Mouse (Mus musculus) heart, embryonic 13.5 days (tissue): ENCODE measurements around the gene Prr36. TPM values are rescaled to one million over a fixed set of nuclear protein-coding genes. Genes with fewer than 3 reads are reported as not detected.
"Not testable (repeated sequence)": the region's sequence is repeated elsewhere in the genome, so short reads cannot be mapped to it uniquely, and the experiment has no call there.

ENCODE experiments used
- ATAC-seq: fragments of 200-750 bp; cut with Nextera tagmentation; 2 replicates; pipeline ENCODE4 v1.8.0; 2017; ENCODE audit warnings: moderate TSS enrichment; ENCODE audit not compliant: insufficient number of reproducible peaks, low FRiP score, low TSS enrichment; ENCODE audit errors: extremely low read depth
- H3K27ac ChIP-seq: fragments of 300-500 bp; sonication (generic); replicated peaks from 2 replicates; pipeline ENCODE4 v1.5.1; 2015; ENCODE audit warnings: moderate library complexity, mild to moderate bottlenecking, inconsistent platforms
- H3K27me3 ChIP-seq: fragments of 300-500 bp; sonication (generic); replicated peaks from 2 replicates; pipeline ENCODE4 v1.6.1; 2015; ENCODE audit warnings: mild to moderate bottlenecking, inconsistent platforms
- H3K36me3 ChIP-seq: fragments of 300-500 bp; sonication (generic); 2 replicates; pipeline ENCODE4 v1.6.1; 2015; ENCODE audit warnings: mild to moderate bottlenecking, inconsistent platforms
- H3K4me1 ChIP-seq: fragments of 300-500 bp; sonication (generic); 2 replicates; pipeline ENCODE4 v1.6.1; 2015; ENCODE audit warnings: inconsistent platforms
- H3K4me2 ChIP-seq: fragments of 300-500 bp; sonication (generic); 2 replicates; pipeline ENCODE4 v1.6.1; 2015; ENCODE audit warnings: inconsistent platforms, mild to moderate bottlenecking, moderate library complexity
- H3K4me3 ChIP-seq: fragments of 300-500 bp; sonication (generic); 2 replicates; pipeline ENCODE4 v1.5.1; 2015; ENCODE audit warnings: moderate library complexity, mild to moderate bottlenecking, inconsistent platforms
- H3K9ac ChIP-seq: fragments of 300-500 bp; sonication (generic); 2 replicates; pipeline ENCODE4 v1.6.1; 2015; ENCODE audit warnings: inconsistent platforms, mild to moderate bottlenecking, moderate library complexity
- H3K9me3 ChIP-seq: fragments of 300-500 bp; sonication (generic); 2 replicates; pipeline ENCODE4 v1.6.1; 2016; ENCODE audit warnings: inconsistent platforms
- WGBS: fragments of 180-500 bp; shearing (Covaris S2); methylation state at CpG from one replicate; pipeline ENCODE4 v1.1.7; 2015; ENCODE audit warnings: mixed read lengths; 5-methylcytosine and 5-hydroxymethylcytosine counted together
- polyA plus RNA-seq: library from polyadenylated mRNA; unstranded; fragments of >200 nt; fragmentation: Nextera tagmentation; extraction: Ambion mirVana; gene quantifications from 2 replicates; pipeline ENCODE4 v1.2.1, GENCODE M21; 2015

Prr36 gene
- 0.72 and 0.87 TPM in 2 replicates for polyA plus RNA-seq

- H3K4me2 ChIP-seq, result peak within 1 kb of the TSS; percentile 96
- H3K4me3 ChIP-seq, result peak within 1 kb of the TSS; percentile 63
- no peaks in the 10 kb centered on the region for H3K36me3 ChIP-seq
- peaks cover 37% of the 10 kb centered on the region for H3K4me1 ChIP-seq
- no peak within 1 kb of the TSS for H3K27ac ChIP-seq
- H3K9me3 ChIP-seq, result no peaks in the 10 kb centered on the region
- WGBS, result 3% methylated on average over 44 of the region's 44 CpGs
- H3K9ac ChIP-seq, result peak within 1 kb of the TSS; percentile 79
- peaks cover 82% of the 10 kb centered on the region for H3K27me3 ChIP-seq
- ATAC-seq, result no peak
Measured at GRCm38 (mm10) chr8:4216791-4217621, at the start of gene Prr36. Gene Prr36 (minus strand): TSS chr8:4217459.

GRCm38 (mm10) chr8:4265160-4265914, 48.1 kb upstream of the Prr36 start:
- no peak overlapping the region for H3K4me2 ChIP-seq
- no peaks in the 10 kb centered on the region for H3K4me1 ChIP-seq
- H3K9ac ChIP-seq, result no peak overlapping the region
- peaks cover 100% of the 10 kb centered on the region for H3K36me3 ChIP-seq
- no peak overlapping the region for H3K4me3 ChIP-seq
- H3K27ac ChIP-seq, result no peak overlapping the region
- no peak for ATAC-seq
- 85% methylated on average over 15 of the region's 15 CpGs for whole genome bisulfite sequencing
- no peaks in the 10 kb centered on the region for H3K9me3 ChIP-seq
- H3K27me3 ChIP-seq, result no peaks in the 10 kb centered on the region

- H3K27ac ChIP-seq, result no peak overlapping the region
- 82% methylated on average over 8 of the region's 8 CpGs for WGBS
- no peak overlapping the region for H3K9ac ChIP-seq
- H3K36me3 ChIP-seq, result peaks cover 88% of the 10 kb centered on the region
- H3K4me2 ChIP-seq, result no peak overlapping the region
- H3K4me1 ChIP-seq, result peaks cover 11% of the 10 kb centered on the region
- no peak overlapping the region for H3K4me3 ChIP-seq
- H3K9me3 ChIP-seq, result no peaks in the 10 kb centered on the region
- H3K27me3 ChIP-seq, result no peaks in the 10 kb centered on the region
- ATAC-seq, result no peak
Measured at GRCm38 (mm10) chr8:4263105-4263791, 46.0 kb upstream of the Prr36 start.

- H3K4me3 ChIP-seq, result no peak overlapping the region; the same call in 1 of the 2 replicates
- peaks cover 28% of the 10 kb centered on the region for H3K4me1 ChIP-seq
- WGBS, result 82% methylated on average over 4 of the region's 4 CpGs
- no peaks in the 10 kb centered on the region for H3K27me3 ChIP-seq
- H3K9ac ChIP-seq, result peak overlapping the region; percentile 72
- peak overlapping the region; percentile 95; the same call in 1 of the 2 replicates for H3K4me2 ChIP-seq
- H3K36me3 ChIP-seq, result peaks cover 75% of the 10 kb centered on the region
- no peak for ATAC-seq
- H3K9me3 ChIP-seq, result no peaks in the 10 kb centered on the region
- peak overlapping the region; percentile 53 for H3K27ac ChIP-seq
Measured at GRCm38 (mm10) chr8:4259805-4260170, 42.5 kb upstream of the Prr36 start.

- H3K9ac ChIP-seq, result peak within 1 kb of the TSS; percentile 90
- no peaks in the 10 kb centered on the region for H3K27me3 ChIP-seq
- peaks cover 31% of the 10 kb centered on the region for H3K4me1 ChIP-seq
- H3K4me2 ChIP-seq, result peak within 1 kb of the TSS; percentile 95
- peaks cover 75% of the 10 kb centered on the region for H3K36me3 ChIP-seq
- peak within 1 kb of the TSS; percentile 88 for H3K4me3 ChIP-seq
- H3K9me3 ChIP-seq, result no peaks in the 10 kb centered on the region
- 5% methylated on average over 33 of the region's 33 CpGs for WGBS
- ATAC-seq, result peak; percentile 87
- peak within 1 kb of the TSS; percentile 67 for H3K27ac ChIP-seq
Measured at GRCm38 (mm10) chr8:4259125-4259804, 42.0 kb upstream of the Prr36 start, which contains the start of gene Ctxn1. Gene Ctxn1 (minus strand): TSS chr8:4259274.

- H3K36me3 ChIP-seq, result peaks cover 69% of the 10 kb centered on the region
- peak overlapping the region; percentile 88 for H3K4me3 ChIP-seq
- peak overlapping the region; percentile 95 for H3K4me2 ChIP-seq
- ATAC-seq, result peak; percentile 39
- peak overlapping the region; percentile 67 for H3K27ac ChIP-seq
- peaks cover 37% of the 10 kb centered on the region for H3K4me1 ChIP-seq
- H3K9ac ChIP-seq, result peak overlapping the region; percentile 90
- H3K27me3 ChIP-seq, result no peaks in the 10 kb centered on the region
- under 1% methylated on average over 32 of the region's 32 CpGs for WGBS
- no peaks in the 10 kb centered on the region for H3K9me3 ChIP-seq
Measured at GRCm38 (mm10) chr8:4258678-4259077, 41.4 kb upstream of the Prr36 start.

- peaks cover 65% of the 10 kb centered on the region for H3K36me3 ChIP-seq
- H3K9me3 ChIP-seq, result no peaks in the 10 kb centered on the region
- peak overlapping the region; percentile 88 for H3K4me3 ChIP-seq
- H3K9ac ChIP-seq, result peak overlapping the region; percentile 90
- no peaks in the 10 kb centered on the region for H3K27me3 ChIP-seq
- H3K4me1 ChIP-seq, result peaks cover 39% of the 10 kb centered on the region
- peak overlapping the region; percentile 95 for H3K4me2 ChIP-seq
- ATAC-seq, result peak; percentile 7; the same call in 1 of the 2 replicates
- 3% methylated on average over 35 of the region's 35 CpGs for whole genome bisulfite sequencing
- H3K27ac ChIP-seq, result peak overlapping the region; percentile 67
Measured at GRCm38 (mm10) chr8:4258233-4258632, 41.0 kb upstream of the Prr36 start.

GRCm38 (mm10) chr8:4257350-4257749, 40.1 kb upstream of the Prr36 start:
- Histone ChIP-seq H3K27me3 (no peaks in the 10 kb centered on the region), H3K9me3 (no peaks in the 10 kb centered on the region), H3K4me1 (peaks cover 42% of the 10 kb centered on the region), H3K4me3 (0 out of 2 replicates have a peak overlapping the region, but pooled peaks have one; percentile 88), H3K4me2 (no peak overlapping the region), H3K9ac (0 out of 2 replicates have a peak overlapping the region, but pooled peaks have one; percentile 29), H3K27ac (no peak overlapping the region), H3K36me3 (peaks cover 56% of the 10 kb centered on the region)
- 87% methylated on average over 4 of the region's 4 CpGs for WGBS
- no peak for ATAC-seq

- Histone ChIP-seq H3K4me3 (no peak overlapping the region), H3K27ac (no peak overlapping the region), H3K27me3 (no peaks in the 10 kb centered on the region), H3K4me2 (no peak overlapping the region), H3K4me1 (peaks cover 44% of the 10 kb centered on the region), H3K36me3 (peaks cover 52% of the 10 kb centered on the region), H3K9me3 (no peaks in the 10 kb centered on the region), H3K9ac (peak overlapping the region; percentile 29; the same call in 1 of the 2 replicates)
- ATAC-seq, result no peak
- WGBS, result 44% methylated on average over 4 of the region's 4 CpGs
Measured at GRCm38 (mm10) chr8:4256911-4257310, 39.7 kb upstream of the Prr36 start.

GRCm38 (mm10) chr8:4255471-4255870, 38.2 kb upstream of the Prr36 start:
- H3K27ac ChIP-seq, H3K9me3 ChIP-seq, H3K27me3 ChIP-seq, H3K4me3 ChIP-seq, H3K4me2 ChIP-seq, ATAC-seq, H3K9ac ChIP-seq: not testable (repeated sequence)
- Histone ChIP-seq H3K4me1 (peaks cover 49% of the 10 kb centered on the region), H3K36me3 (peaks cover 37% of the 10 kb centered on the region)
- WGBS, result 78% methylated on average over 7 of the region's 7 CpGs
